Mouse (Mus musculus): Measurements from ENCODE around the gene Cyfip2.

Gene Cyfip2

GRCm38 (mm10) chr11:46312523-46313035 lies at the start of gene Cyfip2:
TSS of gene Cyfip2 (minus strand) at chr11:46312859.
- in situ Hi-C loops (cut with MseI, MboI): no loop called here

- in situ Hi-C loops (cut with MseI, MboI): no loop called here
Observed at GRCm38 (mm10) chr11:46360991-46361665, 48.5 kb upstream of the Cyfip2 start.

DNA sequence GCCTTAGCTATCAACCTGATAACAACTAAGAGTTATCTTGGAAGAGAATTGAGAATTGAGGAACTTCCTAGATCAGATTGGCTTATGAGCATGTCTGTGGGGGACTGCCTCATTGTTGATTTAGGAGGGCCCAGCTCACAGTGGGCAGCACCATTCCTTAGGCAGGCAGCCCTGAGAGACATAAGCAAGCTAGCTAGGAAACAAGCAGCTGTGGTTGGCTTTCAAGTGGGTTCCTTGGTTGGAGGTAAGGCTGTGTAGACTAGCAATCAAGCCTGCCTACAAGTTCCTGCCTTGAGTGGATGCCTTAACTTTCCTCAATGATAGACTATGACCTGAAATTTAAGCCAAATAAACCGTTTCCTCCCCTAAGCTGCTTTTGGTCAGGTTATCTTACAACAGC lies 45.7 kb upstream of the Cyfip2 start:
- in situ Hi-C loops (cut with MseI, MboI): no loop called here

GRCm38 (mm10) chr11:46349681-46350410 lies 37.2 kb upstream of the Cyfip2 start:
- in situ Hi-C loops (cut with MseI, MboI): no loop called here

DNA sequence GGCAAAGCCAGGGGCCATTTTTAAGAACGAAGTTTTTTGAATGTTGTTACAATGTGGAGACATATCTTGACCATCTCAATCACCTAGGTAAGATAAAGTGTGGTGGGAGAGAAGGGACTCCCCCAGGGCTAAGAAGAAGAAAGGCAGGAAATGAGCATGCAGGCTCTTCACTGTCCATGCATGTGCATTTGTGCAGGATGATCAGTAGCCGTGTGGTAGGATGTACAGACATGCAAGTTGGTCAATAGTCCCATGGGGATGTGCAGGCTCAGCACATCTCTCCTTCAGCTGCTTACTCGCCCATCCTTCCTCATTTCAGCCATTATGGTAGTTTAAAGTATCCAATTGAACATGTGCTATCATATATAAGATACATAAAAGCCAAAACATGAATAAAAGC lies 35.8 kb upstream of the Cyfip2 start:
- in situ Hi-C loops (cut with MseI, MboI): no loop called here

DNA sequence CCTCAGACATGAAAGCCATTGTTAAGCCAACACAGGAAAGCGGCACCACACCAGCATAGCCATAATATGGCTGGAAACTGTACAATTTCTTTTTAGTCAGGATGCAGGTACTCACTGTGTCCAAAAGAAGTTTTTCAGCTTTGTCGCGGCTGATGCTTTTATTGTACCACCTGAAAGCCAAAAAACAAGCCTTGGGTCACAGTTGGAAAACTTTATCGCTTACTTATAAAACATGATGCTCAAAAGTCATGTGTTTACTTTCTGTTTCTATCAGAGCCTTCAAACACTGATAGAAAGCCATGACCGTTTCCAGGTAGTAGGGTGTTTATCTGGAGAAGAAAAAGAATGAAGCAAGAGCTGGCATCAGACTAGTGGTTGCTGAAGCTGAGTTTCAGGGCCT lies 35.1 kb upstream of the Cyfip2 start:
- in situ Hi-C loops (cut with MseI, MboI): no loop called here

- in situ Hi-C loops (cut with MseI, MboI): no loop called here
Observed at GRCm38 (mm10) chr11:46343886-46344546, 31.4 kb upstream of the Cyfip2 start.

DNA sequence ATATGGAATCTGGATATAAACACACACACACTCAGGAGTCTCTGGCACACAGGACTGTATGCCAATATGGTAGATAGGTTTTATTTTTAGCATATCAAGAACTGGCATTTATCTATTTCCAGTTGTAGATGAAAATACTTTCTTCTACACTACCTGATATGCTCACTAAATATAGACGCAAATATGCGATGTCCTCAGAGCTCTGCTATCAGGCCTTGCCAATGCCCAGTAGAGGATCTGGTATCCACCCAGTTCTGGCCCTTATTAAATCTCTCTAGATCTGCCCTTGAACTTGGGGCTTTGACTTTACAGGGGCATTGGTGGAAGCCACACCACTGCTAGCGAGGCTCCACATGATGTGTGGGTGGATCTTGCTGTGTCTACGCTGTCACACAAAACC lies 29.3 kb upstream of the Cyfip2 start:
- in situ Hi-C loops (cut with MseI, MboI): no loop called here

GRCm38 (mm10) chr11:46336020-46336419 lies 23.4 kb upstream of the Cyfip2 start:
- in situ Hi-C loops (cut with MseI, MboI): no loop called here

DNA sequence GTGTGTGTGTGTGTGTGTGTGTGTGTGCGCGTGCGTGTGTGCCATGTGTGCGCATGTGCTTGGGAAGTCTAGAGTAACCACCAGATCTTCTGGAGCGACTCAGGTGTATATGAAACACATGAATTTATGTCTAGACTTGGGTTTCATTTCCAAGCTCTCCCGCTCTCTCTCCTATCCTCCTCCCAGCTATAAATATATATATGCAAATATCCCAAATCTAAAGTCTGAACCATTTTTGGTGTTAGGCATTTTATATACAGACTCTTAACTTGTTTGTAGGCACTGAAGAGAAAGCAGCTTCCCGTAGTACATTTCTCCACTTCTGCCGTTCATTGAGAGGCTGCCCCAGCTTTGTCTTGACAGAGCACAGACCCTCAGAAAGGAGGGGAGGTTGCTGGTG lies 19.6 kb upstream of the Cyfip2 start:
- in situ Hi-C loops (cut with MseI, MboI): no loop called here

DNA sequence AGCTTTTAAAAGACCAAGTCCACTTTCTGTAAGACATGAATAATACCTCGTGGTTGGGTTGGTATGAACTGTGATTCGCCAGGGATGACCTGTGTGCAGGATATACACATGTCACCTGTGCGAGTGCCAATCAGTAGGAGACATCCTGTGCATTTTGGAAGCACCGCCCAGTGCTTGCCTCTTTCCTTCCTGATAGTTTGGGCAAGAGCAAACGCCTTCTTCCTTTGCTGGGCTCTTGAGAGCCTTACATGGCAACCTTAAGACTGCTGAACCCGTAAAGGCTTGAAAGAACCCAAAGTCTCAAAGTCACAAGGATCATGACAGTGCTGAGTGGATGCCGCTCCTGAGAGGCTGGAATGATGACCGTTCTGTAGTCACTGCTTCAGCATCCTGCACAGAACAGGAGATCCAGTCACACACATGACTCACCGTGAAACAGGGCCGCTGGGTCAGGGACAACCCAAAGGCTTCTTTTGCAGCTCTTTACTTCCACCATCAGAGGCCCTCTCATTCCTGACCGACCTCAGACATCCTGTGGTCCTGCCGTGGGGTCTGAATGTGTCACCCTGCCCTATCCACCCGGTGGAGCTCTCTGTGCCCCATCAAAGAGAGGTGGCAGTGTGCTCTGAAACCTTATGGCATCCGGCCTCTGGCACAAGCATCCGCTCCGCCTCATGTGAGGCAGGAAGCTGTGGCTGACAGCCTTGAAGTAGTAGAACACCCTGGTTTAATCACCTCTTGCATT lies 13.8 kb upstream of the Cyfip2 start:
- in situ Hi-C loops (cut with MseI, MboI): no loop called here

DNA sequence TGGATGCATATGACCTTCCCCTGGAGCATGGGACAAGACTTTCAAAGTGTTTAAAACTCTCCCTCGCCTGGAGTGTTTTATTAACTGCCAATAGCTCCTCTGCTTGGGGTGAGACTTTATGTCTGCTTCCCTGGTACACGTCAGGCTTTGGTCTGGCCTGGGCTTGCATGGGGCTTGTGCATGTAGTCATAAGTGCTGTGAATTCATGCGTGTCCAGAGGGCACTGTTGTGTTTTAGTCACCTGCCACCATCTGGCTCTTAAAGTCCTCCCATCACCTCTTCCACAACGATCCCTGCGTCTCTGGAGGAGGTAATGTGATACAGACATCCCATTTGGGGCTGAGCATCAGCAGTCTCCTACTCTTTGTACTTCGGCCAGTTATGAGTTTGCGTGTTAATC lies 8.9 kb upstream of the Cyfip2 start:
- in situ Hi-C loops (cut with MseI, MboI): no loop called here

DNA sequence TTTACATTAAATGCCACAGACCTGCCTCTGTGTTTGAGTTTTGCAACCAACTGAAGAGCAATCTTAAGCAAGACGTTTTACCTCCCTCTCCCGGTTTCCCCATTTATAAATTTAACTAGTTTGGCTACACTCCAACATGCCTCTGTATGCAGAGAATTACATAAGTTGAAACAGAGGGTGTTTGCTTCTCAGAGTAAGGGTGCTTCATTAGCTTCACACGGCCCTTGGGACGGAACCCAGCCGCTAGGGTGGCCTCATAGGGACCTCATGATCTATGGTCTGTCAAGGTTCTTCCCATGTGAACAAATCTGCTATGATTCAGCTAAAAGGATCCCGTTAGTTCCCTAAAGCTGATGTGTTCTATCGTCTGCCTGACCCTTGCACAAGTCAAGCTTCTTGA lies 1.9 kb upstream of the Cyfip2 start:
- in situ Hi-C loops (cut with MseI, MboI): no loop called here

- in situ Hi-C loops (cut with MseI, MboI): no loop called here
Observed at GRCm38 (mm10) chr11:46313851-46314250, 1.2 kb upstream of the Cyfip2 start.

DNA sequence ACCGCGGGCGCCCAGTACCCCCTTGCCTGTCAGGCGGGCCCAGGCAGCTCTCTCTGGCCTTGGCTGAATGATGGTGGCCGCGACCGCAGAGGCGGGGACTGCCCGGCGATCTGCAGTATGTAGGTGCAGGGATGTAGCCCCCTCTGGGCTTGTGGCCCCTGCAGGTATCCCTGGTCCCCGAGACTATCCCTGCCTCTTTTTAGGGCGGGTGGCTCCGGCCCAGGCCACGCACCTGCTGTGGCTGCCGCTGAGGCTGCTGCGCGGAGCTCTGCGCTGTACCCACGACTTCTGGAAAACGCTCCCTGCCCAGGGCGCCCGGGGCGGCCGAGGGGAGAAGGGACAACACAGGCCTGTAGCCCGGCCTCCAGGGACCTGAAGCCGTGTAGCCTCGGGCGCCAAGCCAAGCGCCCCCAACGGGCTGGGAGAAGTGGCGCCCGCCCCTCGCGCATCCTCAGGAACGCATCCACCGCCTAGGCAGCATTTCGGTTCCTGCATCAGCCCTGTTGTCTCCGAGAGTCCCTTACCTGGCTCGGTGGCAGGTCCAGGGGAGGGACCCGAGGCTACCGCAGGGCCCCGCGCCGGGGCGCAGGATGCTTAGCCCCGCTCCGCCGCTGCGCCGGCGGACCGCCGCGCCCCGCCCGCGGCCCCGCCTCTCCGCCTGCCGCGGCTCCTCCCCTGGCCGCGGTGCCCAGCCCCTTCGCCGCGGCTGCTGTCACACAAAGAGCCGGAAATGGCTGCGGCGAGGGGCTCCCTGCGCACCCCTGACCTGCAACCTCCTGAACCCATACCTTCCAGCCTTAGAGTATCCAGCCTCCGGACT lies 746 bp downstream of the Cyfip2 start:
- in situ Hi-C loops (cut with MseI, MboI): no loop called here

GRCm38 (mm10) chr11:46311181-46311702 lies 1.4 kb downstream of the Cyfip2 start:
- in situ Hi-C loops (cut with MseI, MboI): no loop called here

DNA sequence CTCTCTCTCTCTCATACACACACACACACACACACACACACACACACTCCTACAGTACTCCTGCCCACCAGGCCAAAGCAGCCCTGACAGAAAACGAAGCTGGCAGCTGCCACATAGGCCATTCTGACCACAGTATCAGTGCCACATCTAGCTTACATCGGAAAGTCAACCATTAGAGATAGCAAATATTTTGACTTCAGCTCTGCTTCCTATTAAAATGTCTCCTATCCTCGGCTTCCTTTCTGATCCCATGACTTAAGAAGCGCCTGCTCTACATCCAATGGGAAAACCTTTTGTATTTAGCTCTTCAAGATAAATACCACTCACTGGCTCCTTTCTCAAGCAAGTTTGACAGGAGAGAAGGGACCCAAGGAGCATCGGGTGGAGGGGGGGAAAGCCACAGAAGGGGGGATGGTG lies 2.0 kb downstream of the Cyfip2 start:
- in situ Hi-C loops (cut with MseI, MboI): no loop called here

- in situ Hi-C loops (cut with MseI, MboI): no loop called here
Observed at GRCm38 (mm10) chr11:46309808-46310555, 2.7 kb downstream of the Cyfip2 start.

DNA sequence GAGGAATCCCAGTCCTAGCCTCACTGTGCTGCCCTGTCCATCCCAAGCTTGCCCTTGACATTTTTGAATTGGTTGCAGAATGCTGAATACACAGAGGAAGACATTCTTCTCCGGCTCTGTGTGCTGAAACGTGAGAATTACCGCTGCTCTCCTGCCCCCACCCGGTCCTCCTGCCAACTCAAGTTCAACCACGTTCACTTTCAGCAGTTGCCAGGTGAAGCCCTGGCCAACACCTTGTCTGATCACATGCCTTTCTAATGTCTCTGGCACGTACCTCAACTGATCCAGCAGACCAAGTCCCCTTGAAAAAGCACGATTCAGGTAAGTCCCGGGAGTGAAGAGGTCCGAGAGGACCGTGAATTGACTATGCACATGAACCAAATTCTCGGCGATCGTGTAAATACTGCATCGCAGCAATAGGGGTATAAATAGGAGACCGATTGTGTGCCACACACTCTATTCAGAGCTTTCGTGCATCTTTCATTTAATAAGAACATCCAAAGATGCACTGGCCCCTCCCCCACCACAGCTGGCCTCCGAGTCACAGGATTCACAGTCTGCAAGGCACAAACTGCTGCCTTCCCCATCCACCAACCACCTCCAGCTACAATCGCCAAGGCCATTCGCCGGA lies 3.4 kb downstream of the Cyfip2 start:
- in situ Hi-C loops (cut with MseI, MboI): no loop called here
